Mouse (Mus musculus): ENCODE results near the gene Tmem222.

GRCm38 (mm10) chr4:133300421-133300820, 22.8 kb upstream of the Tmem222 start:
- TF ChIP-seq EP300 (IDR thresholded peaks at IDR 0.05; ENCODE audit: low read depth) (no peak), CTCF (IDR thresholded peaks at IDR 0.05; ENCODE audit: low read depth) (no peak)
